Mouse (Mus musculus): ENCODE data around the gene Mrps14.

Gene Mrps14

DNA sequence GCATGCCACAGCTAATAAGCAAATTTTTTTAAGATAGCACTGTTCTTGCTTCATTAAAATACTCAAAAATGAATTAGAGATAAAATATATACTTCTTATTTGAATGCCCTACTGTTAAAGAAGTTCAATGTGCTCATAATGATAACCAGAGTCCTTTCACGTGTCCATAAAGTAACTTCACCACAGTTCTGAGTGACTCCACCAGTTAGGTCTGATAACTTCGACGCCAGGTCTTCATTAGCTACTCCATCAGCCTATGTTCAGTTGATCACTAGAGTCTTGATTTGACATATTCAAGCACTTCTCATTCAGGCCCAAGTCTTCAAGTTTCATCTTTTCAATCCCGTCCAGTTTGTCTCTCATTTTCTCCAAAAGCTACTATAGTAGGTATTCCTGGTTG, 32.2 kb downstream of the Mrps14 start:
- no peak for DNase-seq (ENCODE audit: inconsistent age in 2 of 2, low spot score in 1 of 2)

DNA sequence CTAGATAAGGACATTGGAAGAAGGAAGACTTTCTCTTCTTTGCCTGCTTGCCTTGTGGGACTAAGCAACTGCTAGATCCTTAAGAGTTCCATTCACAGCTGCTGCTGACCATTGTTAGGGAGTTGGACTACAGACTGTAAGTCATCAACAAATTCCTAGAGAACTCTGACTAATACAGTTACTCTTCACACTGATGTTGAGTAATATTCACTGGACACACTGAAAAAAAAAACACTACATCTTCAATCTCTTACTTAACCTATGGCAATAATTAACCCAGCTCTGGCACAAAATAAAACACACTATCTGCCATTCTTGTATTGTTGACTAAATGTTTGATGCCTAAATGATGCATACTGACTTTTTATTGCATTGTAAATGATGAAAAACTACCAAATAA, 32.8 kb downstream of the Mrps14 start:
- DNase-seq (ENCODE audit: inconsistent age in 2 of 2, low spot score in 1 of 2) = no peak

DNA sequence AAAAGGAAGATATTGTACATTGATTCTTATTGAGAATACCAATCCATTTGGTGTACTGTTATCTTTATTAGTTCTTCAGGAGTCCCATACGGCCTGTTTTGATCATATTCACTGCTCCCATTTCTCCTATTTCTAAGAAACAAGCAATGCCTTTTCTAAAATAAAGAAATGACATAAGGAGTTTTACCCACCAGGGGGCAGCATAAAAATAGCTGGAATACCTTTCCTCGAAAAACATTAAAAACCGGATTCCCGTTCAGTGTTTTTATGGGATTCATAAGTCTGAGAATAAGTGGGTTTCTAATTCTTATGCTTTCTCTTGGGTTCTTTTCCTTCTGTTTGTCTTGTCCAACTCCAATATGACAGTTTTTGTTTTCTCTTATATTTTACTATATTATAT, 36.0 kb downstream of the Mrps14 start:
- DNase-seq (ENCODE audit: inconsistent age in 2 of 2, low spot score in 1 of 2) = peak in 1 of 2 experiments; percentile 80

DNA sequence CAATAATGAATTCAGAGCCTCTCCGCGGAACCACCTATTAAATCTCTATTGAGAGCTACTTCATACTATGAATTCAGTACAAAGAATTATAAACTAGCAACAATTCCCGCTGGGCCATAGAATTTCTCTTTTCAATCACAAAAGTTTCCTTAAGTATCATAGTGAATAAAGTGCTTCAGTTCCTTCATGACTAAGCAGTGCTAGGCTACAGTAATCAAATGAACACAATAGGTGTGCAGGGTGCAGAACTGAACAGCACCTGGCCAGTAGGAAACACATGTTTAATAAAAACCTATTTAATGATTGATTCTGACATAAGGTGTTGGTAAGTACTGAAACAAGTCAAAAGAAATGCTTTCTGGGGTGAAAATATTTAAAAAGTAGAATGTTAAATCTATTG, 37.1 kb downstream of the Mrps14 start:
- no peak for DNase-seq (ENCODE audit: inconsistent age in 2 of 2, low spot score in 1 of 2)

DNA sequence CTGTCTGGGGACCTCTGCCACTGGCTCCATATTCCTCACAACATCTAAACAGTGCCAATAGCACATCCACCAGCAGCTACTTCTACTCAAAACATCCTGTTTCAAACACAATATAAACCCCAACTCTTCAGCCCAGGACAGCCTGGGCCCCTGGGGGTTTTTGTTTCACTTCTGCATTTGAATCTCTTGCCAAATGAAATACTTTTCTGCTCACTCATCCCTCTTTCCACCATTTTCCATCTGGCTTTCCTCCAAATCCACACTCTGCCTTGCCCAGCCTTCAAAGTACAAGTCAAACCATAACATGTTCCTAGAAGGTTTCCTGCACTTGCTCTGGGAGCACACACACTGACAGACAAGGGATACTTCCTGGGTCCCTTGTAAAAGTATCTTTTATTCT, 38.9 kb downstream of the Mrps14 start:
- peak in 1 of 2 experiments; percentile 31 for DNase-seq (ENCODE audit: inconsistent age in 2 of 2, low spot score in 1 of 2)

DNA sequence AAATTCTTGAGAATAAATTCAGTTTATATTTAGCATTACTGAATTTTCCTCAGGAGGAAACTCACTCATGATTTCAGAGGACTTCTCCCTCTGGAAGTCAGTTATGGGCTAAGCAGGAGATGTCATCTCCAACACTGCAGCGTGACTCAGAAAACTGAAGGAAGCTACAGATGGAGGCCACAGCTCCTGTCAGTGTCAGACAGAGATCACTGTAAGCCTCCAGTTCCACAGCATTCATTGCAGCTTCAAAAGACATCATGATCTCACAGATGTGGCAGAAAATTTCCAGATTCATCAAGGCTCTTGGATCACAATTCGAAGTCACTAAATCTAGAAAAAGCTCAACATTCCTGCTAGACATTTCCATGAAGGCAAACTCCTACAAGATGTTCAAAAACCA, 43.0 kb downstream of the Mrps14 start:
- no peak for DNase-seq (ENCODE audit: inconsistent age in 2 of 2, low spot score in 1 of 2)

DNA sequence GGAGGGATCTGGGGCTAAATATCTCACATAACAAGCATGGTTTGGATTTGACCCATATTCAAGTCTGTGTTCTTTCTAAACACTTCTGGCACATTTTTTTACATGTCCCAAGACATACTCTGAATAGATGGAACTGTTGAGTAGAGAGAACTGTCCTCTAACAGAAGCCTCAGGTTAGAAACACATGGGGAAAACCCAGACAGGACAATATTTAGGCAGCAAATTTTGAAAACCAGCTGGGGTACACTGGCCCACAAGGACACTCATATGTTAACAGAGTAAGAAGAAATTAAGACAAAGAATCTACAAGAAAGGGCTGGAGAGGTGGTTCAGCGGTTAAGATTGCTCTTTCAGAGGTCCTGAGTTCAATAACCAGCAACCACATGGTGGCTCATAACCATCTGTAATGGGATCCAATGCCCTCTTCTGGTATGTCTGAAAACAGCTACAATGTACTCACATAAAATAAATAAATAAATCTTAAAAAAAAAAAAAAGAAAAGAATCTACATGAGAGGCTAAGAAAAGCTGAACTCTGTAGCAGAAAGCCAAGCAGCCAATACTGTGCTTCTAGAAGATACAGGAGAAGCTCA, 43.9 kb downstream of the Mrps14 start:
- no peak for DNase-seq (ENCODE audit: inconsistent age in 2 of 2, low spot score in 1 of 2)

DNA sequence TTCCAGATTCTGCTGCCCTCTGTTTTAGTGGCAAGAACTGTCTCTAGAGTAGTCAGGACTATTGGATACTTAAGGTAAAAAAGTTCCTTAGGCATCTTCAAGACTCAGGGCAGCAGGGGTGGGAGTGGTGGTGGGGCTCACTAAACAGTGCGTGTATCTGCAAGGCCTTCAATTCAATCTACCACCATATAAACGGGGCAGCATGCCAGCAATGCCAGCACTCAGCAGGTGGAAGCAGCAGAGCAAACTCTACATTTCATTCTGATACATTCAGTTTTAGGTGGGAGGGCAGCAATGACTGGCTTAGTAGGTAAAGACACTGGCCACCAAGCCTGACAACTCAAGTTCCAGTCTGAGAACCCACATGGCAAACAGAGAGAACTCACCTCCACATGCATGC, 45.1 kb downstream of the Mrps14 start:
- DNase-seq (ENCODE audit: inconsistent age in 2 of 2, low spot score in 1 of 2) = no peak

DNA sequence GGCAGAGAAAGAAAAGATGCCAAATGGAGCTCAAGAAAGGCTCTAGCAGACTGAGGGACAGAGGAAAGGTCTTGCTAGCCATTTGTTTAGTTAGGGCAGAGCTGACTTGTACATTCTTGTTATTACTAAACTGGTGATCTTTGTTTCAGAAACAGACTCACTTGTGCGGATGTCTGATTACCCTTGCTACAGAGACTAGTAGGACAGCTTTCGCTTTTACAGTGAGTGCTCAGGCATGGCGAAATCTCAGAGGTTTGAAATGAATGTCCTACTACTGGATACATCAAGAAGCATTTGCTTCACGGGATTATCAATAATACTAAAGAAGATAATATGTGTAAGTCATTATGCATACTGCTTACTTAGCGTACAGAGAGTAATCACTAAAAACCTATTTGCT, 49.7 kb downstream of the Mrps14 start:
- DNase-seq (ENCODE audit: inconsistent age in 2 of 2, low spot score in 1 of 2) = no peak

DNA sequence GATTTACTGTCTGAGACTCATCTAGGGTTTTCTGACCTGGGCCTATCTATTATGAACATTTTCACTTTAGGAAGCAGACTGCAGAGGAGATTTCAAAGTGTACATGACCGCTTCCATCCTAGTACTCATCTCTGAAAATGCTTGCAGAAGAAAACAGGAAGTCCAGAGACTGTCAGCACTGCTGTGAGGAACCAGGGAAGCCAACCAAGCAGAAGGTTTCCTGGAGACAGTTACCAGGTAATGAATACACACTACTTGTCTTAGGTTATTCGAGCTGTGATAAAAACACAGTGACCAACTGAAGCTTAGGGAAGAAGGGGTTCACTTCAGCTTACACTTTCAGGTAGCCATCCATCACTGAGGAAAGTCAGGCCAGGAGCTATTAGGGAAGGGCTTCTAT, 50.9 kb downstream of the Mrps14 start:
- DNase-seq (ENCODE audit: inconsistent age in 2 of 2, low spot score in 1 of 2) = no peak

DNA sequence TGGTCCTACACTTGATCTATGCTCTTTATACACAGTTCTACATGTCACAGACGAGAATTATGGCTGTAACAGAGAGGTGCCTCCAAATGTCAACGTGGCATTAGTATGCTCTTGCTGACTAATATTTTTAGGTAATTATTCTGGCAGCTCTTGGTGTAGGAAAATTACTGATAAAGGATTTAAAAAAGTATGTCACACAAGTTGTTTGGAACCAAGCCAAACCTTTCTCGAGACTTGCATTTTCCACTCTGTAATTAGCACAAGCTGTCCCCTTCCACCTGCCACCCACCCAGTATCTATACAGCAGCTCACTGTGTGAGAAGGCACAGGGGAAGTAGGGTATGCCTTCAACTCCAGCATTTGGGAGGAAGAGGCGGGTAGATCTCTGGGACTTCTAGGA, 51.8 kb downstream of the Mrps14 start:
- no peak for DNase-seq (ENCODE audit: inconsistent age in 2 of 2, low spot score in 1 of 2)

DNA sequence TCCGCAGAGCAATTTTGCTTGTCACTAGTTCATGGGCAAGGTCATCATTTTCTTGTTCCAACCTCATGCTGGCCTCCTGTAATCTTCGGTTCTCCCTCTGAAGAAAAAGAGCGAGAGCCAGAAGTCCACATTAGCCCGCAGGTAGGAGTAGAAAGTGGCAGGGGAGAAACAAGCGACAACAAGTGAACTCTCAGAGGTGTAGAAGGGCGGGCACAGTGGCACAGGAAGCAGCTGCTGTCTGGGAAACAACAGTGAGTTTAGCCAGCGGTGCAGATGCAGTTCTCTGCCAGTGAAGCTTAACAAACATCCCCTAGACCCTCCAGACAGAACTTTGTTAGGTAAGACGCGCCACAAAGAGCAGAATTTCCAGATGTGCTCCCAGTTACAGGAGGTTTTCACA, 52.5 kb downstream of the Mrps14 start:
- no peak for DNase-seq (ENCODE audit: inconsistent age in 2 of 2, low spot score in 1 of 2)

DNA sequence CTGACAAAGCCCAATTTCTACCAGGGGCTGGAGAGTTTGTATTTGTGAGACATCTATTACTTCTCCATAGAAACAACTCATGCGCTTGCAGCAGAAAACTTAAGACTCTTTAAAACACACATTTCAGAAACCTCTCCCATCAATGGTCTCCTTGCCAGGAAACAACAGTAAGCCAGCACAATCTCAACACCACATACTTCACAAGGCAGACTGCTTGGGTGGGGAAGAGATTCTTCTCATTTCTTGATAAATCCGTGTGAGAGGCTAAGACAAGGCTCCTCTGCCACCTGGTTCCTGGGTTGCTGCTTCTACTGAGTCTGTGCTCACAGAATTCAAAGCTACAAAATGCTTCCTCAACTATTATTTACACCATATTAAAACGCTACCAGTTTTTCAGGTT, 54.8 kb downstream of the Mrps14 start:
- DNase-seq (ENCODE audit: inconsistent age in 2 of 2, low spot score in 1 of 2) = no peak

DNA sequence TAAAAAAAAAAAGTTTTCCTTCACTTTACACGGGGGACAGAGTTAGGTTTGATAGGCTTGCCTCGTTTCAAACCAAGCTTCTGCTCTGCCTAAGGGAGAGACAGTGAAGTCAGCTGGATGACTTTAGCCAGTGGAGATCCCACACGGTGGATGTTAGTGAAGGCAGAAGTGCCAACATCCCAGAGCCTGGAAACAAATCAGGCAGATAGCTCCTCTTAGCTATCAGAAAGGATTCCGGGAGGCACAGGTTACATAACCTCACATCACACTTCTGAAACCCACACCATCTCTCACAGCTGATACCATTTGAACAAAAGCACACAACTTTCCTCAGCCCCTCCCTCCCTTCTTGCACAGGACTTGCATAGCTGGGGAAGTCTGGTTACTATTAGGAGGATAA, 55.8 kb downstream of the Mrps14 start:
- DNase-seq (ENCODE audit: inconsistent age in 2 of 2, low spot score in 1 of 2) = no peak

DNA sequence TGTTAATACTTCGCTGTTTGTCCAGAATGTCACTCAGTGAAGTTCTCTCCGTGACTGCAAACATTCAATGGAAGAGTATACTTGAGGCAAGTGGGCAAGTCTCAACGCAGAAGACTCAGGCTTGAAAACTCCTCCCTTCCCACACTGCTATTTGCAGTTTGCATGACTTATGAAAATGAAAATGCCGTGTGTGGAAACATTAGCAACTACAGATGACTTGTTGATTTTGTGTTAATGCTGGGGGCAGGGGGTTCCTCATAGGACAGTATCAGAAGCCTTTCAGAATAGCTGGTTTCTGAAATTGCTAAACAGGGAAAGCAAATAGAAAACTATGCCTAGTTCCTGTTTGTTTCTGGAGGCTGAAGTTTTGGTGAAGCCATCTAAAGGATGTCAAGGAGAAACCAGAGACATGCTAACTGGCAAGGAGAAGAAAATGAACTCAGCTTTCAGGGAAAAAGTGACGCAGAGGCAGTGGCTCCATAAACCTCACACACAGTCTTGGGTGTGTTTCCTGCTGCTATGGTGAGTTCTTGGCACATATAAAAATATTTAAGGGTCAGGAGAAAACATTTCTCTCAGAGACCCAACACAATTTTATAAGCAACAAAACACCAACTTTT, 56.5 kb downstream of the Mrps14 start:
- DNase-seq (ENCODE audit: inconsistent age in 2 of 2, low spot score in 1 of 2) = no peak

Measured in adrenal gland, adult (tissue).